Comparison of ENCODE assay signal across 12 mouse cellular contexts in the genomic region with DNA sequence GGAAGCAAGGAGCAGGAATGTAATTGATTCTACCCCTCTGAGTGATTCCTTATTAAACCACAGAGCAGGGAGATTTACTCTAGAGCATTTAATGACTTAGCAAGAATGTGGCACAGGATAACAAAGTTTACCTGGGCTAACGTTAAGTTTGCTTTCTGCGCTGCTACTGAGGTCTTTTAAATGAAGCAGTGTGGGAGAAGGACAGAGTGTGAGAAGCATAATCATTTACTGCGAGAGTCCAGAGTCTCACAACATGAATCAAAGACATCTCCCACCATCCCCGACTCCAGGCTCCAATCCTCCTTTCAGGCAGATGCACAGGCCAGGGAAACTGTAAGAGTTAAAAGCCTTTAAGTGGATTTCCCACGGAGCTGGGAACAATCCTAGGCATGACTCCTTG.
"Had no signal": no experiment of that assay in that cellular context is flagged by ENCODE, and none has a peak within 500 bp of the region (broad histone marks: within the 10 kb centered on the region; RNA-seq: fewer than 3 reads in every experiment).

No protein-coding gene starts in this region.

- H3K27ac ChIP-seq: limb, embryonic 15.5 days; liver, embryonic 12.5 days; neural tube, embryonic 12.5 days; stomach, postnatal 0 days had no signal

- H3K4me3 ChIP-seq: limb, embryonic 15.5 days; liver, embryonic 12.5 days; neural tube, embryonic 12.5 days had no signal

- H3K4me2 ChIP-seq: limb, embryonic 15.5 days; liver, embryonic 12.5 days; lung, embryonic 14.5 days; midbrain, embryonic 11.5 days; neural tube, embryonic 12.5 days had no signal

- H3K9me3 ChIP-seq: limb, embryonic 15.5 days; liver, embryonic 12.5 days; neural tube, embryonic 12.5 days had no signal

- H3K4me1 ChIP-seq: limb, embryonic 15.5 days; liver, embryonic 12.5 days; neural tube, embryonic 12.5 days had no signal

- DNase-seq: left cerebral cortex, postnatal 4 days; lung, embryonic 14.5 days; lung, postnatal 10 days; lung, postnatal 4 days; thymus, adult 18-20 months; thymus, postnatal 14 days had no signal

- ATAC-seq: intestine, embryonic 16.5 days; liver, embryonic 12.5 days had no signal

- H3K27me3 ChIP-seq: limb, embryonic 15.5 days; liver, embryonic 12.5 days; neural tube, embryonic 12.5 days had no signal

- H3K9ac ChIP-seq: limb, embryonic 15.5 days; liver, embryonic 12.5 days; lung, embryonic 14.5 days; neural tube, embryonic 12.5 days had no signal

- H3K36me3 ChIP-seq: limb, embryonic 15.5 days; liver, embryonic 12.5 days; neural tube, embryonic 12.5 days had no signal
